8 mouse cellular contexts compared by ENCODE assay signal in the genomic region with DNA sequence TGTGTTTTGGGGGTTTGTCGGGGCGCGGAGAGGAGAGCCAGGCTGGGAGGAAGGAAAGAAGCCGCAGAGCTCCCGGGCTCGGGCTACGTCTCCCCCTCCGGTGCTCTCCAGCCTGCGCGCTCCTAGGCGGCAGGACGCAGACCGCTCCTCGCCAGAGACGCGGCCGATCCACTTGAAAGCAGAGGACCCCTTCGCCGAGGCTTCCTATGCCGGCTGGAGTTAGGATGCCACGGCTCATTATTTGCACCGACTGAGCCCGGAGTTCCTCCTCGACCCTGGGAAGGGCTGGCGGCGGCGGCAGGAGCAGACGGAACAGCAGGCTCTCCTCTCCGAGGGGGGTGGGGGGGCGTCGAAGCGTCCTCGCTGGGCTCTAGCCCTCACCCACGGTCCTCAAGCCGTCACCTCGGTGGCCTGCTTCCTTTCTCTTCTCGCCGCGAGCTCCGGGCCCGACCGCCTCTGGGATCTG. TPM values are rescaled to one million over a fixed set of nuclear protein-coding genes. Genes with fewer than 3 reads are reported as not detected.
DNase-seq lines count a peak whose midpoint lies in the region; ATAC-seq and TF ChIP-seq lines count a peak whose summit lies in the region.

No protein-coding gene starts in this region.

- H3K36me3 ChIP-seq in limb, embryonic 10.5 days, result peaks cover 31% of the 10 kb centered on the region
- H3K36me3 ChIP-seq in midbrain, postnatal 0 days (ENCODE audit: insufficient read depth, low read length), result no peaks in the 10 kb centered on the region

- H3K4me3 ChIP-seq in gastrocnemius, adult 2 months, result peak overlapping the region; percentile 77
- H3K4me3 ChIP-seq in limb, embryonic 10.5 days, result peak overlapping the region; percentile 96
- H3K4me3 ChIP-seq in midbrain, postnatal 0 days (ENCODE audit: low read depth, low read length), result peak overlapping the region; percentile 86

- under 1% methylated on average over 42 of the region's 42 CpGs for WGBS in limb, embryonic 10.5 days
- 1% methylated on average over 41 of the region's 42 CpGs for WGBS in midbrain, postnatal 0 days

- no peaks in the 10 kb centered on the region for H3K9me3 ChIP-seq in limb, embryonic 10.5 days (replicated peaks)
- no peaks in the 10 kb centered on the region for H3K9me3 ChIP-seq in midbrain, postnatal 0 days (ENCODE audit: low read length)

- H3K4me2 ChIP-seq in midbrain, postnatal 0 days (ENCODE audit: low read depth, low read length, poor library complexity, severe bottlenecking), result peak overlapping the region; percentile 92

- intact Hi-C loops in gastrocnemius, adult 2 months (cut with DNase I), result loop anchor here (5.0 kb wide), 3 partner anchors 65 to 325 kb away; no protein-coding TSS in a partner anchor

- DNase-seq in gastrocnemius, adult 2 months, result no peak
- no peak for DNase-seq in gastrocnemius, adult 8-10 months (ENCODE audit: low spot score in 2 of 2)
- peak; percentile 51 for DNase-seq in urinary bladder, postnatal 25 days (ENCODE audit: low spot score)
- DNase-seq in urinary bladder, postnatal 4 days (ENCODE audit: low spot score in 2 of 2), result no peak
- peak; percentile 81 for DNase-seq in limb, embryonic 10.5 days (ENCODE audit: low spot score)
- DNase-seq in midbrain, postnatal 0 days (ENCODE audit: low spot score), result no peak
- no peak for DNase-seq in adrenal gland, adult 2 months
- DNase-seq in right cerebral cortex, postnatal 25 days, result no peak

- H3K9ac ChIP-seq in midbrain, postnatal 0 days (replicated peaks; ENCODE audit: low read length, poor library complexity, severe bottlenecking), result peak overlapping the region; percentile 93

- peaks cover 72% of the 10 kb centered on the region for H3K4me1 ChIP-seq in limb, embryonic 10.5 days
- H3K4me1 ChIP-seq in midbrain, postnatal 0 days (ENCODE audit: insufficient read depth, low read length), result peaks cover 41% of the 10 kb centered on the region; the same call in 1 of the 2 replicates

- peak; percentile 6 for ATAC-seq in midbrain, postnatal 0 days (ENCODE audit: low FRiP score)

- peak overlapping the region; percentile 92 for H3K27ac ChIP-seq in gastrocnemius, adult 2 months
- H3K27ac ChIP-seq in limb, embryonic 10.5 days, result peak overlapping the region; percentile 99
- H3K27ac ChIP-seq in midbrain, postnatal 0 days (ENCODE audit: low read depth, low read length), result peak overlapping the region; percentile 92

- H3K27me3 ChIP-seq in limb, embryonic 10.5 days (ENCODE audit: low read depth, poor library complexity, severe bottlenecking), result no peaks in the 10 kb centered on the region
- 0 out of 2 replicates have a peak, but pooled peaks cover 5% of the 10 kb centered on the region for H3K27me3 ChIP-seq in midbrain, postnatal 0 days (ENCODE audit: insufficient read depth, low read length)

- TF ChIP-seq CTCF in gastrocnemius, adult 2 months (IDR thresholded peaks at IDR 0.05), result no peak
- no peak for TF ChIP-seq CTCF in midbrain, postnatal 0 days (IDR thresholded peaks at IDR 0.05)

RNA-seq across cellular contexts. Expression of gene Tle3, which starts 0.4 kb away (rescaled TPM):
- 10 to 100 TPM in 1 of 2 experiments, 1 to 10 TPM in 1; 4.7 to 12.9 TPM for total RNA-seq in gastrocnemius, adult 2 months (2021)
- 1 to 10 TPM; 3.2 to 6.7 (median 4.3) TPM for total RNA-seq in gastrocnemius, adult 8-10 months (2022)
- 53.4 and 55.7 TPM in 2 replicates for polyA plus RNA-seq in limb, embryonic 10.5 days (2016; fragmentation: Nextera tagmentation; extraction: Ambion mirVana)
- 82.2 and 94.9 TPM in 2 replicates for total RNA-seq in midbrain, postnatal 0 days (2014; rRNA removed)
- 20.2 and 21.8 TPM in 2 replicates for polyA plus RNA-seq in midbrain, postnatal 0 days (2015; fragmentation: Nextera tagmentation; extraction: Ambion mirVana)
- total RNA-seq in adrenal gland, adult 2 months (2021), result 100 to 1,000 TPM; 106 to 160 TPM
- 193 and 277 TPM in 2 replicates for polyA plus RNA-seq in adrenal gland, adult 2 months (2012; rRNA removed)

Comparison
In these comparisons a context has a peak if more than half of its experiments do, and no peak if none do; other contexts are left out.
1. DNase-seq: peak in urinary bladder, postnatal 25 days (single experiment) and limb, embryonic 10.5 days (single experiment); none in gastrocnemius, adult 2 months (single experiment), gastrocnemius, adult 8-10 months (0 of 2), urinary bladder, postnatal 4 days (0 of 2), midbrain, postnatal 0 days (single experiment), adrenal gland, adult 2 months (single experiment) and right cerebral cortex, postnatal 25 days (single experiment).
2. Peak in every context shown above with its lines, with median percentiles within 50 percentile points of each other: H3K27ac ChIP-seq and H3K4me3 ChIP-seq.